Mouse (Mus musculus) hindbrain, embryonic 13.5 days (tissue): Measurements from ENCODE around the gene Cyp2f2. TPM values are rescaled to one million over a fixed set of nuclear protein-coding genes. Genes with fewer than 3 reads are reported as not detected.

Source experiments
- microRNA-seq: library from miRNA; unstranded; fragments of <30 nt; microRNA quantifications from one replicate; pipeline ENCODE4, GENCODE M21; 2016
- polyA plus RNA-seq: library from polyadenylated mRNA; unstranded; fragments of >200 nt; fragmentation: Nextera tagmentation; extraction: Ambion mirVana; gene quantifications from 2 replicates; pipeline ENCODE4 v1.2.1, GENCODE M21; 2015

Cyp2f2 gene
- polyA plus RNA-seq, 1 experiment from 2014 or later = 0.12 TPM

Small RNA genes within 50 kb of the gene (microRNA-seq; reads per million reads assigned to microRNA genes)
- not detected for gene Mir3101

Other genes starting within 250 kb of the Cyp2f2 start
- not detected in 2 replicates for gene Cyp2a22, start 180.5 kb upstream of the Cyp2f2 start, polyA plus RNA-seq
- gene Cyp2a12, start 90.8 kb upstream of the Cyp2f2 start, polyA plus RNA-seq = not detected in 2 replicates
- gene Cyp2t4, start 33.8 kb downstream of the Cyp2f2 start, polyA plus RNA-seq = 0.17 and 0.19 TPM in 2 replicates
- gene Egln2, start 46.9 kb downstream of the Cyp2f2 start, polyA plus RNA-seq = 89.9 and 92.1 TPM in 2 replicates
- 119 and 123 TPM in 2 replicates for gene Rab4b, start 59.0 kb downstream of the Cyp2f2 start, polyA plus RNA-seq
- gene Gm21983, start 61.2 kb downstream of the Cyp2f2 start, polyA plus RNA-seq = 1.2 TPM in 1 of 2 replicates, not detected in the other
- 10.8 and 11.3 TPM in 2 replicates for gene Mia, start 61.2 kb downstream of the Cyp2f2 start, polyA plus RNA-seq
- gene BC024978, start 75.9 kb downstream of the Cyp2f2 start, polyA plus RNA-seq = 3.5 and 4.5 TPM in 2 replicates
- 208 and 211 TPM in 2 replicates for gene Snrpa, start 76.4 kb downstream of the Cyp2f2 start, polyA plus RNA-seq
- gene Itpkc, start 108.8 kb downstream of the Cyp2f2 start, polyA plus RNA-seq = 6.1 and 6.5 TPM in 2 replicates
- 23.8 and 24.9 TPM in 2 replicates for gene Coq8b, start 113.1 kb downstream of the Cyp2f2 start, polyA plus RNA-seq
- gene Numbl, start 138.5 kb downstream of the Cyp2f2 start, polyA plus RNA-seq = 48.4 and 49.6 TPM in 2 replicates
- 5.4 and 6.0 TPM in 2 replicates for gene Ltbp4, start 217.8 kb downstream of the Cyp2f2 start, polyA plus RNA-seq
- 61.8 and 62.5 TPM in 2 replicates for gene Shkbp1, start 236.1 kb downstream of the Cyp2f2 start, polyA plus RNA-seq
- gene Gm20479, start 237.5 kb downstream of the Cyp2f2 start, polyA plus RNA-seq = not detected in 2 replicates